In genomic region chr11:108023188-108023587, GRCm38 (mm10) we compare ENCODE assay signal across 10 mouse cellular contexts.
DNase-seq lines count a peak whose midpoint lies in the region; ATAC-seq and TF ChIP-seq lines count a peak whose summit lies in the region.
"Had no signal": no experiment of that assay in that cellular context is flagged by ENCODE, and none has a peak within 500 bp of the region (broad histone marks: within the 10 kb centered on the region; RNA-seq: fewer than 3 reads in every experiment).

No protein-coding gene starts in this region.

- H3K9ac ChIP-seq in kidney, embryonic 14.5 days (ENCODE audit: low read depth, low read length): no peak overlapping the region
- H3K9ac ChIP-seq in lung, embryonic 15.5 days: no peak overlapping the region
- H3K9ac ChIP-seq: embryonic facial prominence, embryonic 13.5 days; limb, embryonic 12.5 days had no signal

- no peak for ATAC-seq in kidney, embryonic 14.5 days (ENCODE audit: low FRiP score, low TSS enrichment)
- ATAC-seq in lung, embryonic 15.5 days (ENCODE audit: borderline replicate concordance, extremely low read depth, low FRiP score, low TSS enrichment): peak; percentile 69
- ATAC-seq in CD4-positive, CD25-positive, alpha-beta regulatory T cell, adult 4 months: no peak
- no peak for ATAC-seq in megakaryocyte, adult 5-6 weeks (ENCODE audit: poor library complexity, severe bottlenecking)

- no peaks in the 10 kb centered on the region for H3K4me1 ChIP-seq in kidney, adult 2 months (ENCODE audit: control insufficient read depth, insufficient read depth, low read length)
- H3K4me1 ChIP-seq in kidney, embryonic 14.5 days (ENCODE audit: control insufficient read depth, insufficient read depth, low read length): no peaks in the 10 kb centered on the region
- peaks cover 24% of the 10 kb centered on the region for H3K4me1 ChIP-seq in lung, embryonic 15.5 days

- no peak overlapping the region for H3K4me3 ChIP-seq in kidney, adult 2 months (ENCODE audit: insufficient read depth, low read depth, low read length)
- H3K4me3 ChIP-seq in kidney, embryonic 14.5 days (ENCODE audit: low read length): no peak overlapping the region
- no peak overlapping the region for H3K4me3 ChIP-seq in lung, embryonic 15.5 days
- H3K4me3 ChIP-seq: embryonic facial prominence, embryonic 13.5 days; limb, embryonic 12.5 days had no signal

- DNase-seq in kidney, adult 2 months: peak; percentile 37
- DNase-seq in cerebellum, postnatal 10 days: peak; percentile 93 to 94
- DNase-seq in kidney, postnatal 4 days: peak; percentile 26 to 47
- no peak for DNase-seq in urinary bladder, postnatal 25 days (ENCODE audit: low spot score)

- H3K36me3 ChIP-seq in kidney, adult 2 months (ENCODE audit: control insufficient read depth, insufficient read depth, low read length): no peaks in the 10 kb centered on the region
- no peaks in the 10 kb centered on the region for H3K36me3 ChIP-seq in kidney, embryonic 14.5 days (ENCODE audit: control insufficient read depth, insufficient read depth, low read length)
- H3K36me3 ChIP-seq in lung, embryonic 15.5 days: no peaks in the 10 kb centered on the region
- H3K36me3 ChIP-seq: embryonic facial prominence, embryonic 13.5 days; limb, embryonic 12.5 days had no signal

- WGBS in kidney, adult 2 months: 65% methylated on average over 14 of the region's 14 CpGs
- WGBS in kidney, embryonic 14.5 days: 64% methylated on average over 14 of the region's 14 CpGs
- WGBS in lung, embryonic 15.5 days: 34% methylated on average over 14 of the region's 14 CpGs

- TF ChIP-seq POLR2A in kidney, adult 2 months (IDR thresholded peaks at IDR 0.05; ENCODE audit: low read depth, low read length): no peak

- no peaks in the 10 kb centered on the region for H3K9me3 ChIP-seq in kidney, embryonic 14.5 days (ENCODE audit: control insufficient read depth, low read length)
- H3K9me3 ChIP-seq in lung, embryonic 15.5 days: no peaks in the 10 kb centered on the region
- H3K9me3 ChIP-seq: embryonic facial prominence, embryonic 13.5 days; limb, embryonic 12.5 days had no signal

- H3K27me3 ChIP-seq in kidney, adult 2 months (replicated peaks; ENCODE audit: control insufficient read depth, insufficient read depth, low read length): no peaks in the 10 kb centered on the region
- no peaks in the 10 kb centered on the region for H3K27me3 ChIP-seq in kidney, embryonic 14.5 days (ENCODE audit: control insufficient read depth, insufficient read depth, low read length)
- H3K27me3 ChIP-seq in lung, embryonic 15.5 days: no peaks in the 10 kb centered on the region
- H3K27me3 ChIP-seq: embryonic facial prominence, embryonic 13.5 days; limb, embryonic 12.5 days had no signal

- no peak overlapping the region for H3K27ac ChIP-seq in kidney, adult 2 months (ENCODE audit: insufficient read depth, low read depth, low read length)
- H3K27ac ChIP-seq in kidney, embryonic 14.5 days (ENCODE audit: low read depth, low read length): no peak overlapping the region
- H3K27ac ChIP-seq in lung, embryonic 15.5 days: no peak overlapping the region
- H3K27ac ChIP-seq: embryonic facial prominence, embryonic 13.5 days; limb, embryonic 12.5 days had no signal

- no peak overlapping the region for H3K4me2 ChIP-seq in kidney, embryonic 14.5 days (replicated peaks; ENCODE audit: low read depth, low read length)
- H3K4me2 ChIP-seq in lung, embryonic 15.5 days: peak overlapping the region; percentile 2; the same call in 1 of the 2 replicates
- H3K4me2 ChIP-seq: embryonic facial prominence, embryonic 13.5 days; limb, embryonic 12.5 days had no signal

- no peak for TF ChIP-seq CTCF in kidney, adult 2 months (conservative IDR thresholded peaks at IDR 0.05; ENCODE audit: insufficient read depth, insufficient read length, low read depth, low read length)
